Mouse (Mus musculus) left cerebral cortex, adult 2 months (tissue): ENCODE measurements around the gene Pou4f1. TPM values are rescaled to one million over a fixed set of nuclear protein-coding genes. Genes with fewer than 3 reads are reported as not detected.

Source experiments
- DNase-seq, 2 experiments: peaks; one replicate each; pipeline ENCODE4 v3.0.0; 2021 to 2022; ENCODE audit warnings: low spot score in 2 of 2, mixed read lengths in 1 of 2; ENCODE audit errors: extremely low spot score in 1 of 2
- H3K27ac ChIP-seq: fragments of 200-600 bp; 2 replicates; pipeline ENCODE4 v1.8.1; 2022
- H3K4me3 ChIP-seq: fragments of 200-600 bp; 2 replicates; pipeline ENCODE4 v1.8.1; 2022
- CTCF ChIP-seq: fragments of 200-600 bp; IDR thresholded peaks from 2 replicates; pipeline ENCODE4 v1.8.1; 2022; ENCODE audit warnings: antibody characterized with exemption, mild to moderate bottlenecking, moderate library complexity
- intact Hi-C: fragments of 180-260 bp; cut with DNase I; formaldehyde crosslinking; loops from one replicate; pipeline ENCODE4 v1.15.1; 2025
- total RNA-seq, 2 experiments: library from RNA; stranded (reverse); gene quantifications; 2 replicates each; pipeline ENCODE4 v1.2.3; 2021

The Pou4f1 gene
- total RNA-seq, 2 experiments from 2014 or later, result not detected

- Histone ChIP-seq H3K4me3 (no peak overlapping the region), H3K27ac (no peak overlapping the region)
- intact Hi-C loops, result loop anchor here (5.0 kb wide), 1 partner anchor 59 kb away; the partner anchor contains the start of gene Rnf219
Observed at GRCm38 (mm10) chr14:104463631-104464250, 4.1 kb downstream of the Pou4f1 start.

GRCm38 (mm10) chr14:104461286-104462240 lies 6.2 kb downstream of the Pou4f1 start:
- DNase-seq, result no peak
- TF ChIP-seq CTCF, result no peak
- H3K4me3 ChIP-seq, result no peak overlapping the region
- H3K27ac ChIP-seq, result no peak overlapping the region
- intact Hi-C loops, result loop anchor here (5.0 kb wide), 1 partner anchor 61 kb away; the partner anchor contains the start of gene Rnf219

More at GRCm38 (mm10) chr14:104463631-104464250, 4.1 kb downstream of the Pou4f1 start:
- no peak for TF ChIP-seq CTCF
- no peak for DNase-seq

- intact Hi-C loops, result loop anchor here (5.0 kb wide), 1 partner anchor 62 kb away; the partner anchor contains the start of gene Rnf219
- H3K27ac ChIP-seq, result no peak overlapping the region
- H3K4me3 ChIP-seq, result no peak overlapping the region
- DNase-seq, result no peak
- TF ChIP-seq CTCF, result no peak
Observed at GRCm38 (mm10) chr14:104460325-104461285, 7.2 kb downstream of the Pou4f1 start.

GRCm38 (mm10) chr14:104459513-104460111 lies 8.2 kb downstream of the Pou4f1 start:
- Histone ChIP-seq H3K27ac (no peak overlapping the region), H3K4me3 (no peak overlapping the region)
- TF ChIP-seq CTCF, result no peak
- intact Hi-C loops, result loop anchor here (5.0 to 10.0 kb wide), 3 partner anchors 63 to 745 kb away; partner anchors contain the start of gene Rnf219
- no peak for DNase-seq

GRCm38 (mm10) chr14:104458728-104459512 lies 8.9 kb downstream of the Pou4f1 start:
- Histone ChIP-seq H3K27ac (no peak overlapping the region), H3K4me3 (no peak overlapping the region)
- intact Hi-C loops, result loop anchor here (5.0 to 10.0 kb wide), 2 partner anchors 363 to 744 kb away; no protein-coding TSS in a partner anchor
- no peak for DNase-seq
- TF ChIP-seq CTCF, result no peak

- DNase-seq, result no peak
- no peak overlapping the region for H3K4me3 ChIP-seq
- intact Hi-C loops, result loop anchor here (5.0 to 10.0 kb wide), 2 partner anchors 364 to 743 kb away; no protein-coding TSS in a partner anchor
- no peak overlapping the region for H3K27ac ChIP-seq
- no peak for TF ChIP-seq CTCF
Observed at GRCm38 (mm10) chr14:104457966-104458710, 9.7 kb downstream of the Pou4f1 start.

GRCm38 (mm10) chr14:104456976-104457375 lies 10.8 kb downstream of the Pou4f1 start:
- Histone ChIP-seq H3K4me3 (no peak overlapping the region), H3K27ac (no peak overlapping the region)
- intact Hi-C loops, result loop anchor here (5.0 to 10.0 kb wide), 2 partner anchors 365 to 742 kb away; no protein-coding TSS in a partner anchor
- no peak for DNase-seq
- no peak for TF ChIP-seq CTCF

GRCm38 (mm10) chr14:104453824-104454223 lies 14.0 kb downstream of the Pou4f1 start:
- DNase-seq, result no peak
- TF ChIP-seq CTCF, result no peak
- H3K27ac ChIP-seq, result no peak overlapping the region
- intact Hi-C loops, result loop anchor here (10.0 kb wide), 1 partner anchor 739 kb away; no protein-coding TSS in a partner anchor
- no peak overlapping the region for H3K4me3 ChIP-seq

- H3K4me3 ChIP-seq, result no peak overlapping the region
- intact Hi-C loops, result no loop called here
- no peak for TF ChIP-seq CTCF
- H3K27ac ChIP-seq, result no peak overlapping the region
- DNase-seq, result no peak
Observed at GRCm38 (mm10) chr14:104434293-104434692, 33.5 kb downstream of the Pou4f1 start.
